Mouse (Mus musculus) kidney, embryonic 14.5 days (tissue): ENCODE measurements around the gene Hnrnpa3. TPM values are rescaled to one million over a fixed set of nuclear protein-coding genes. Genes with fewer than 3 reads are reported as not detected.

Source experiments
- ATAC-seq: fragments of 200-750 bp; cut with Nextera tagmentation; 2 replicates; pipeline ENCODE4 v1.8.0; 2017; ENCODE audit warnings: moderate number of reproducible peaks, mild to moderate bottlenecking, moderate TSS enrichment, moderate library complexity; ENCODE audit not compliant: low FRiP score, low TSS enrichment
- H3K27ac ChIP-seq: fragments of 300-500 bp; sonication (generic); 2 replicates; pipeline ENCODE4 v1.5.1; 2014; ENCODE audit warnings: low read depth, mild to moderate bottlenecking, low read length, moderate library complexity, mixed read lengths
- H3K27me3 ChIP-seq: fragments of 300-500 bp; sonication (generic); 2 replicates; pipeline ENCODE4 v1.6.1; 2014; ENCODE audit warnings: mild to moderate bottlenecking, low read length; ENCODE audit not compliant: control insufficient read depth, insufficient read depth
- H3K36me3 ChIP-seq: fragments of 300-500 bp; sonication (generic); 2 replicates; pipeline ENCODE4 v1.6.1; 2014; ENCODE audit warnings: low read length, mixed read lengths; ENCODE audit not compliant: control insufficient read depth, insufficient read depth
- H3K4me1 ChIP-seq: fragments of 300-500 bp; sonication (generic); 2 replicates; pipeline ENCODE4 v1.6.1; 2014; ENCODE audit warnings: low read length, mixed read lengths; ENCODE audit not compliant: control insufficient read depth, insufficient read depth
- H3K4me2 ChIP-seq: fragments of 300-500 bp; sonication (generic); replicated peaks from 2 replicates; pipeline ENCODE4 v1.6.1; 2014; ENCODE audit warnings: low read depth, mild to moderate bottlenecking, low read length
- H3K4me3 ChIP-seq: fragments of 300-500 bp; sonication (generic); 2 replicates; pipeline ENCODE4 v1.5.1; 2014; ENCODE audit warnings: mild to moderate bottlenecking, low read length
- H3K9ac ChIP-seq: fragments of 300-500 bp; sonication (generic); 2 replicates; pipeline ENCODE4 v1.6.1; 2014; ENCODE audit warnings: low read depth, mild to moderate bottlenecking, low read length, moderate library complexity
- H3K9me3 ChIP-seq: fragments of 300-500 bp; sonication (generic); 2 replicates; pipeline ENCODE4 v1.6.1; 2016; ENCODE audit warnings: low read length; ENCODE audit not compliant: control insufficient read depth
- WGBS: fragments of 180-500 bp; shearing (Covaris S2); extraction: QIAGEN DNeasy Blood & Tissue Kit; methylation state at CpG from one replicate; pipeline ENCODE4 v1.1.7; 2014; 5-methylcytosine and 5-hydroxymethylcytosine counted together
- polyA plus RNA-seq: library from polyadenylated mRNA; unstranded; fragments of >200 nt; fragmentation: Nextera tagmentation; extraction: Ambion mirVana; gene quantifications from 2 replicates; pipeline ENCODE4 v1.2.1, GENCODE M21; 2014

The Hnrnpa3 gene
- polyA plus RNA-seq, 1 experiment from 2014 or later = 300 TPM

DNA sequence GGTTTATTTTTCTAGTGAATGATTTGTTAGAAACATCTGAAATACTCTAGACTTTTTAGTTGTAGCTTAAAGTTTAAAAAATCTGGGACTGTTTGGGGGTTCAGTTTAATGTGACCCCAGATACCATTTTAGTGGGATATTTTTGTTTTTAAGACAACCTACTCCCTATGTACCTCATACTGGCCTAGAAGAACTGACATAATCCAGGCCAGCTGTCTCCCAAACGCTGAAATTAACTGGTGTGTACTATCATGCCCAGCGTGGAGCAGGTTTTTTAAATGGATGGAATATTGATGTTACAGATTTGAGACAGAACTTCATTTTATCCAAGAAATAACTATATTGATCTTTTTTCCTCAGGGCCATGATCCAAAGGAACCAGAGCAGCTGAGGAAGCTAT, 2.0 kb downstream of the Hnrnpa3 start:
- Histone ChIP-seq H3K27ac (no peak overlapping the region), H3K27me3 (no peaks in the 10 kb centered on the region), H3K9ac (peak overlapping the region; percentile 100), H3K4me2 (peak overlapping the region; percentile 80), H3K36me3 (peaks cover 34% of the 10 kb centered on the region), H3K4me1 (peaks cover 6% of the 10 kb centered on the region), H3K4me3 (peak overlapping the region; percentile 75), H3K9me3 (no peaks in the 10 kb centered on the region)
- 22% methylated on average over 2 of the region's 2 CpGs for WGBS
- no peak for ATAC-seq

DNA sequence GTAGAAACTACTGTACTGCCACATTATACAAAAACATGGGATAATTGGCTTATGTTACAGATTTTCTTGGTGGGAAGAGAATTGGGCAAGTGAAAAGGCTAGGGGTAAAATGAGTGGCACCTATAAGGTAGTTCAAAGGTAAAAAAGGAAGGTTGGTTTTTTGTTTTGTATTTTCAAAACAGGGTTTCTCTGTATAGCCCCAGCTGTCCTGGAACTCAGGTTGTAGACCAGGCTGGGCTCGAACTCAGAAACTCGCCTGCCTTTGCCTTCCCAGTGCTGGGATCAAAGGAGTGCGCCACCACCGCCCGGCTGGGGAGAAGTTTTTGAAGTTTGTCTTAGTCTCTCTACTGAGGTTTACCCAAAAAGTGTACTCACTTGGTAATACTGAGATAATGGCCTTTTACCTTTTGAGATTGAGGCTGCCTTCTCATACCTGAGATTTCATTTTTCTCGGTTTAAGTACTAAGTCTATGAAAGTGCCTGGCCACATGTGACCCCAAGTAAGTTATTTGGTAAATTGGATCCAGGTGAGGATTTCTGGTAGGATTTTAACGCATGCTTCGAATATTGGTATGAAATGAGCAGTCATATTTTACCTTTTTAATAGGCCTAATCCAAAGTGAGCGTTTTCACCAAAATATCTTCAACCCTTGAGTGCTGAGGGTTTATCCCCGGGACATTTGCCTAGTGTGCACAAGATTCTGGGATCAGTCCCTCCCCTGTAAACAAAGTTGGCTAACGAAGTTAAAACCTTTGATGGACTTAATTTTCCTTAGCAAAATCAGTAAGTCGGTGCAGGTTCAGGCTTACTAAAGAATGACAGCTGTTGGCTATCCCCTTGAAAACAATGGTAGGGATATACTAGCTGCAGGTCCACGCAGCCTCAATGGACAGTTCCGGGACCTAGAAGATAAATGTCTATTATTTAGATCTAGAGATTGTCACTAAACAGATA, 10.7 kb downstream of the Hnrnpa3 start:
- H3K4me3 ChIP-seq = no peak overlapping the region
- 0 out of 2 replicates have a peak, but pooled peaks have one; percentile 11 for ATAC-seq
- no peak overlapping the region for H3K27ac ChIP-seq
- peaks cover 10% of the 10 kb centered on the region for H3K36me3 ChIP-seq
- H3K9me3 ChIP-seq = no peaks in the 10 kb centered on the region
- no peaks in the 10 kb centered on the region for H3K27me3 ChIP-seq
- no peaks in the 10 kb centered on the region for H3K4me1 ChIP-seq
- WGBS = 45% methylated on average over 14 of the region's 14 CpGs
- H3K9ac ChIP-seq = no peak overlapping the region
- no peak overlapping the region for H3K4me2 ChIP-seq

DNA sequence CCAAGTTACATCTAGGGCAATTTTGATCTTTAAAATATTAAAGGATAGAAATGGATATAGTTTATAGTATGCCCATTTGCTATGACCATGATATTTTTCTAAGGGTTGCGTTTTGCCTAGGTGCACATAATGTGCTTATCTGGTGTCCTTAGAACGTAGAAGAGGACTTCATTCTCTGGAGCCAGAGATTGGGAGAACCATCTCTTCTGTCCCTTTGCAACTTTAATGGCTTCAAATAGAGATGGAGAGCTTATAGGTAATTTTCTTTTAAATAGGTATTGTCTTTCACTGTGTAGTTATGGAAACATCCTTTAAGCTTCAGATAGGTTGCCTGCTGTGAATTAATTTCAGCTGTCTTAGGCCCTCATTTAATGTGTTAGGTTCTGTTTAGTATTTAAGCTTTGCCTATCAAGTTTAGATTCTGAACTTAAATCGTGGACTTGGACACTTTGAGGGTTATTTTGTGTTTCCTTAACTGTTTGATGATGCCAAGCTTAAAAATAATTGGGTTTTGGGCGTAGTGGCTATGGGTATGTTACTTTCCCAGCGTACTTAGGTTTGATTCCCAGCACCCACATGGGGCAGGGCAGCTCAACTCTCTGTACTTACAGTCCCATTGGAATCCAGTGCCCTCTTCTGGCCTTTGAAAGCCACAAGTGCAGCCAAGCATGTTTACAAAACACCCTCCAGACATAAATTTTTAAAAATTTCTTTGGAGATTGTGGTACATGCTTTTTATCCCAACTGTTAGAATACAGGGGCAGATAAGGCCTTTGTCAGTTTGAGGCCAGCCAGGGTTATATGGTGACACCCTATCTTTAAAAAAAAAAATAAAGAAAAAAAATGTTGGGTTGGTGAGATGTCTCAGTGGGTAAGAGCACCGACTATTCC, 11.6 kb downstream of the Hnrnpa3 start:
- Histone ChIP-seq H3K9ac (no peak overlapping the region), H3K36me3 (peaks cover 11% of the 10 kb centered on the region), H3K27me3 (no peaks in the 10 kb centered on the region), H3K27ac (no peak overlapping the region), H3K9me3 (no peaks in the 10 kb centered on the region), H3K4me1 (no peaks in the 10 kb centered on the region), H3K4me3 (no peak overlapping the region), H3K4me2 (no peak overlapping the region)
- WGBS = 84% methylated on average over 6 of the region's 6 CpGs
- no peak for ATAC-seq

- WGBS = 69% methylated on average over 2 of the region's 2 CpGs
- Histone ChIP-seq H3K4me2 (no peak overlapping the region), H3K36me3 (peaks cover 17% of the 10 kb centered on the region), H3K27ac (no peak overlapping the region), H3K4me1 (no peaks in the 10 kb centered on the region), H3K27me3 (no peaks in the 10 kb centered on the region), H3K4me3 (no peak overlapping the region), H3K9me3 (no peaks in the 10 kb centered on the region), H3K9ac (no peak overlapping the region)
- no peak for ATAC-seq
These were observed 12.2 kb downstream of the Hnrnpa3 start for GRCm38 (mm10) chr2:75671337-75671660.

DNA sequence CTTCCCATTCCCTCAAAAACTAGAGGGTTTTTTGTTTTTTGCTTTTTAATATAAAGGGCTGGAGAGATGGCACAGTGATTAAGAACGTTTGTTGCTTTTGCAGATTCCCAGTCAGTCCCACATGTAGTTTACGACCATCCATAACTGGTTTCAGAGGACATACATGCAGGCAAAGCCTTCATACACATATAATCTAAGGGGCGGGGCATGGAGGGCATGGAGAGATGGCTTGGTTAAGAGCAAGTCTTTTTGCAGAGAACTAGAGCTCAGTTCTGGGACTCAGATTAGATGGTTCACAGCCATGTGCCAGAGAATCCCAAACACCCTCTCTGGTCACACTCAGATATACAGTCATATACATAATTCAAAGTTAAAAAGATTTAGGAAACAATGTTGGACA, 13.5 kb downstream of the Hnrnpa3 start:
- no peaks in the 10 kb centered on the region for H3K27me3 ChIP-seq
- no peak overlapping the region for H3K27ac ChIP-seq
- H3K36me3 ChIP-seq = peaks cover 28% of the 10 kb centered on the region
- no peak overlapping the region for H3K9ac ChIP-seq
- no peaks in the 10 kb centered on the region for H3K9me3 ChIP-seq
- H3K4me3 ChIP-seq = no peak overlapping the region
- 83% methylated on average over 3 of the region's 3 CpGs for WGBS
- H3K4me2 ChIP-seq = no peak overlapping the region
- H3K4me1 ChIP-seq = no peaks in the 10 kb centered on the region
- ATAC-seq = no peak

DNA sequence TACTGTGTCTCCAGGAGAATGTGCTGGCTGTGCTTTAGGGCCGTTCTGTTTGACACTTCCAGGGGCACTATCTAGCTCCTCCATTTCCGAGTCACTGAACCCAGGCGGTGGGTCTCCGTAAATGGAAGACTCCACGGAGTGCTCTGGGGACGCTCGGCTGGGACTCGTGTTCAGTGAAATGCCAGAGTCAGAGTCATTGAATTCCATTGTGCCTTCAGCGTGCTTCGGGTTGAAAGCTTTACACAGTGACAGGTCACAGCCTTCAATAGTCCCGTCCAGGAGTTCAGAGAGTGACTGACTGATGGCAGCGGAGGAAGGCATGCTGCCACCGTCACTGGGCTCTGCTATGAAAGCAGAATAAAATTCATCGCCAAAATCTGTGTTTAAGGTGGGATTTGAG, 17.5 kb downstream of the Hnrnpa3 start:
- Histone ChIP-seq H3K4me2 (no peak overlapping the region), H3K9ac (no peak overlapping the region), H3K27ac (no peak overlapping the region), H3K9me3 (no peaks in the 10 kb centered on the region), H3K4me3 (no peak overlapping the region), H3K36me3 (peaks cover 44% of the 10 kb centered on the region), H3K4me1 (peaks cover 6% of the 10 kb centered on the region; the same call in 1 of the 2 replicates), H3K27me3 (no peaks in the 10 kb centered on the region)
- ATAC-seq = no peak
- WGBS = 76% methylated on average over 14 of the region's 14 CpGs

GRCm38 (mm10) chr2:75679947-75680346, 20.9 kb downstream of the Hnrnpa3 start:
- ATAC-seq = no peak
- Histone ChIP-seq H3K27ac (no peak overlapping the region), H3K4me1 (peaks cover 17% of the 10 kb centered on the region; the same call in 1 of the 2 replicates), H3K4me2 (no peak overlapping the region), H3K27me3 (no peaks in the 10 kb centered on the region), H3K9ac (no peak overlapping the region), H3K4me3 (no peak overlapping the region), H3K36me3 (peaks cover 37% of the 10 kb centered on the region), H3K9me3 (no peaks in the 10 kb centered on the region)
- WGBS = 91% methylated on average over 8 of the region's 8 CpGs

DNA sequence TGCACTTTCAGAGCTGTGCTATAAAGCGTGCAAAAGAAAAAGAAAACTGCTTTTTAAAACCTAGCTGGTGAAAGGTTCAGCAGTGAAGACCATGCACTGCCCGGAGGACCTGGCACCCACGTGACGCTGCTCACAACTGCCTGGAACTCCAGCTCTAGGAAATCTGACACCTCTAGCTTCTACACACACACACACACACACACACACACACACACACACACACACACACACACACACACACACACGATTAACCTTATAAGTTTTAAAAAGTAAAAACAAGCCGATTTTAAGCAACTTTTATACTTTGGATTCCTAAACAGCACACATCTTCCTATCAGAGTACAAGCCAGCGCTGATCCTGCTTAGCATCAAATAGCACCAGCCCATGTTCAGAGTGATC, 22.4 kb downstream of the Hnrnpa3 start:
- Histone ChIP-seq H3K4me2 (no peak overlapping the region), H3K9ac (no peak overlapping the region)
- ATAC-seq = peak; percentile 63

More for the DNA sequence above, 22.4 kb downstream of the Hnrnpa3 start:
- H3K36me3 ChIP-seq = peaks cover 26% of the 10 kb centered on the region
- H3K4me3 ChIP-seq = no peak overlapping the region
- peaks cover 26% of the 10 kb centered on the region; the same call in 1 of the 2 replicates for H3K4me1 ChIP-seq
- 25% methylated on average over 7 of the region's 7 CpGs for WGBS
- H3K9me3 ChIP-seq = no peaks in the 10 kb centered on the region
- H3K27me3 ChIP-seq = no peaks in the 10 kb centered on the region
- H3K27ac ChIP-seq = peak overlapping the region; percentile 55; the same call in 1 of the 2 replicates
